Mouse (Mus musculus) neural tube, embryonic 14.5 days (tissue): ENCODE measurements around the gene Thoc6. TPM values are rescaled to one million over a fixed set of nuclear protein-coding genes. Genes with fewer than 3 reads are reported as not detected.

Source experiments
- ATAC-seq: fragments of 200-750 bp; cut with Nextera tagmentation; 2 replicates; pipeline ENCODE4 v1.8.0; 2017; ENCODE audit warnings: low read depth, mild to moderate bottlenecking, moderate TSS enrichment, moderate library complexity
- H3K27ac ChIP-seq: fragments of 300-500 bp; sonication (generic); 2 replicates; pipeline ENCODE4 v1.5.1; 2014; ENCODE audit warnings: low read depth, mild to moderate bottlenecking, control low read depth, low read length, moderate library complexity, mixed read lengths
- H3K27me3 ChIP-seq: fragments of 300-500 bp; sonication (generic); 2 replicates; pipeline ENCODE4 v1.6.1; 2014; ENCODE audit warnings: low read length; ENCODE audit not compliant: control insufficient read depth, insufficient read depth
- H3K36me3 ChIP-seq: fragments of 300-500 bp; sonication (generic); 2 replicates; pipeline ENCODE4 v1.6.1; 2014; ENCODE audit warnings: low read length, mixed read lengths; ENCODE audit not compliant: control insufficient read depth, insufficient read depth
- H3K4me1 ChIP-seq: fragments of 300-500 bp; sonication (generic); 2 replicates; pipeline ENCODE4 v1.6.1; 2014; ENCODE audit warnings: low read length; ENCODE audit not compliant: control insufficient read depth, insufficient read depth
- H3K4me2 ChIP-seq: fragments of 300-500 bp; sonication (generic); 2 replicates; pipeline ENCODE4 v1.6.1; 2014; ENCODE audit warnings: mild to moderate bottlenecking, low read depth, low read length, control low read depth
- H3K4me3 ChIP-seq: fragments of 300-500 bp; sonication (generic); 2 replicates; pipeline ENCODE4 v1.5.1; 2014; ENCODE audit warnings: low read depth, low read length, control low read depth, mixed read lengths
- H3K9ac ChIP-seq: fragments of 300-500 bp; sonication (generic); replicated peaks from 2 replicates; pipeline ENCODE4 v1.6.1; 2014; ENCODE audit warnings: low read depth, mild to moderate bottlenecking, control low read depth, low read length, mixed read lengths
- H3K9me3 ChIP-seq: fragments of 300-500 bp; sonication (generic); 2 replicates; pipeline ENCODE4 v1.6.1; 2016; ENCODE audit warnings: low read length; ENCODE audit not compliant: control insufficient read depth
- WGBS: fragments of 180-500 bp; shearing (Covaris S2); extraction: QIAGEN DNeasy Blood & Tissue Kit; methylation state at CpG from one replicate; pipeline ENCODE4 v1.1.7; 2014; 5-methylcytosine and 5-hydroxymethylcytosine counted together
- polyA plus RNA-seq: library from polyadenylated mRNA; unstranded; fragments of >200 nt; fragmentation: Nextera tagmentation; extraction: Ambion mirVana; gene quantifications from 2 replicates; pipeline ENCODE4 v1.2.1, GENCODE M21; 2014

Thoc6 gene
- polyA plus RNA-seq, 1 experiment from 2014 or later, result 42.1 TPM

GRCm38 (mm10) chr17:23681086-23681485 lies 7.4 kb upstream of the Thoc6 start:
- no peak overlapping the region for H3K4me3 ChIP-seq
- WGBS, result 77% methylated on average over 10 of the region's 10 CpGs
- H3K27me3 ChIP-seq, result peaks cover 32% of the 10 kb centered on the region
- no peak overlapping the region for H3K9ac ChIP-seq
- no peak overlapping the region for H3K4me2 ChIP-seq
- peaks cover 8% of the 10 kb centered on the region; the same call in 1 of the 2 replicates for H3K4me1 ChIP-seq
- H3K36me3 ChIP-seq, result no peaks in the 10 kb centered on the region
- no peak for ATAC-seq
- no peaks in the 10 kb centered on the region for H3K9me3 ChIP-seq
- H3K27ac ChIP-seq, result no peak overlapping the region

- H3K4me2 ChIP-seq, result no peak overlapping the region
- peaks cover 36% of the 10 kb centered on the region for H3K27me3 ChIP-seq
- no peak overlapping the region for H3K27ac ChIP-seq
- no peaks in the 10 kb centered on the region for H3K9me3 ChIP-seq
- peaks cover 10% of the 10 kb centered on the region; the same call in 1 of the 2 replicates for H3K4me1 ChIP-seq
- H3K9ac ChIP-seq, result no peak overlapping the region
- no peak for ATAC-seq
- 73% methylated on average over 9 of the region's 9 CpGs for WGBS
- H3K36me3 ChIP-seq, result no peaks in the 10 kb centered on the region
- no peak overlapping the region for H3K4me3 ChIP-seq
Observed at GRCm38 (mm10) chr17:23680336-23680735, 6.7 kb upstream of the Thoc6 start.

GRCm38 (mm10) chr17:23679127-23679835 lies 5.6 kb upstream of the Thoc6 start, which contains the start of gene Cldn6:
Cldn6 (plus strand) TSS chr17:23679249.
- WGBS, result 3% methylated on average over 37 of the region's 38 CpGs
- Histone ChIP-seq H3K36me3 (no peaks in the 10 kb centered on the region), H3K27me3 (peaks cover 36% of the 10 kb centered on the region), H3K9ac (no peak within 1 kb of the TSS), H3K27ac (no peak within 1 kb of the TSS), H3K4me2 (no peak within 1 kb of the TSS), H3K4me1 (peaks cover 10% of the 10 kb centered on the region; the same call in 1 of the 2 replicates), H3K9me3 (no peaks in the 10 kb centered on the region), H3K4me3 (no peak within 1 kb of the TSS)
- no peak for ATAC-seq

GRCm38 (mm10) chr17:23677236-23677679 lies 3.6 kb upstream of the Thoc6 start, which contains the start of gene Tnfrsf12a:
Tnfrsf12a (minus strand) TSS chr17:23677468.
- Histone ChIP-seq H3K4me3 (peak within 1 kb of the TSS; percentile 39), H3K4me1 (peaks cover 10% of the 10 kb centered on the region; the same call in 1 of the 2 replicates), H3K27ac (no peak within 1 kb of the TSS; the same call in 1 of the 2 replicates), H3K9ac (peak within 1 kb of the TSS; percentile 37; the same call in 1 of the 2 replicates), H3K36me3 (no peaks in the 10 kb centered on the region), H3K9me3 (no peaks in the 10 kb centered on the region), H3K4me2 (peak within 1 kb of the TSS; percentile 82), H3K27me3 (peaks cover 22% of the 10 kb centered on the region)
- ATAC-seq, result no peak
- under 1% methylated on average over 34 of the region's 34 CpGs for WGBS

GRCm38 (mm10) chr17:23676473-23677031 lies 2.9 kb upstream of the Thoc6 start:
- no peaks in the 10 kb centered on the region for H3K9me3 ChIP-seq
- peak overlapping the region; percentile 82 for H3K4me2 ChIP-seq
- peak overlapping the region; percentile 37; the same call in 1 of the 2 replicates for H3K9ac ChIP-seq
- ATAC-seq, result no peak
- peaks cover 20% of the 10 kb centered on the region for H3K27me3 ChIP-seq
- H3K4me3 ChIP-seq, result peak overlapping the region; percentile 39
- 3% methylated on average over 37 of the region's 37 CpGs for WGBS
- H3K36me3 ChIP-seq, result no peaks in the 10 kb centered on the region
- no peak overlapping the region for H3K27ac ChIP-seq
- H3K4me1 ChIP-seq, result peaks cover 10% of the 10 kb centered on the region; the same call in 1 of the 2 replicates

- peaks cover 10% of the 10 kb centered on the region; the same call in 1 of the 2 replicates for H3K4me1 ChIP-seq
- peak overlapping the region; percentile 82; the same call in 1 of the 2 replicates for H3K4me2 ChIP-seq
- H3K4me3 ChIP-seq, result no peak overlapping the region; the same call in 1 of the 2 replicates
- H3K36me3 ChIP-seq, result no peaks in the 10 kb centered on the region
- no peak overlapping the region for H3K27ac ChIP-seq
- no peak overlapping the region for H3K9ac ChIP-seq
- peaks cover 13% of the 10 kb centered on the region for H3K27me3 ChIP-seq
- 10% methylated on average over 15 of the region's 15 CpGs for WGBS
- no peak for ATAC-seq
- H3K9me3 ChIP-seq, result no peaks in the 10 kb centered on the region
Observed at GRCm38 (mm10) chr17:23675564-23676281, 2.0 kb upstream of the Thoc6 start.

- no peaks in the 10 kb centered on the region for H3K9me3 ChIP-seq
- peaks cover 10% of the 10 kb centered on the region; the same call in 1 of the 2 replicates for H3K4me1 ChIP-seq
- no peak overlapping the region for H3K9ac ChIP-seq
- no peak overlapping the region for H3K4me3 ChIP-seq
- H3K27me3 ChIP-seq, result peaks cover 9% of the 10 kb centered on the region
- no peaks in the 10 kb centered on the region for H3K36me3 ChIP-seq
- H3K27ac ChIP-seq, result no peak overlapping the region
- H3K4me2 ChIP-seq, result no peak overlapping the region
- ATAC-seq, result no peak
- WGBS, result 38% methylated on average over 5 of the region's 5 CpGs
Observed at GRCm38 (mm10) chr17:23675127-23675526, 1.4 kb upstream of the Thoc6 start.

GRCm38 (mm10) chr17:23674271-23674952 lies 730 bp upstream of the Thoc6 start:
- whole genome bisulfite sequencing, result 44% methylated on average over 9 of the region's 9 CpGs
- Histone ChIP-seq H3K9me3 (no peaks in the 10 kb centered on the region), H3K4me1 (peaks cover 10% of the 10 kb centered on the region; the same call in 1 of the 2 replicates), H3K27me3 (peaks cover 9% of the 10 kb centered on the region), H3K27ac (no peak overlapping the region), H3K36me3 (no peaks in the 10 kb centered on the region), H3K4me2 (peak overlapping the region; percentile 56), H3K9ac (peak overlapping the region; percentile 69), H3K4me3 (peak overlapping the region; percentile 59)
- peak; percentile 4; the same call in 1 of the 2 replicates for ATAC-seq
